Mouse (Mus musculus) cerebellum, adult 11 months (tissue): ENCODE data around the gene Olfr524.

Source experiments
- DNase-seq: peaks from one replicate; pipeline ENCODE4 v3.0.0; 2022

Gene Olfr524

GRCm38 (mm10) chr7:140186646-140187620, 18.8 kb downstream of the Olfr524 start:
- no peak for DNase-seq

GRCm38 (mm10) chr7:140184206-140184605, 21.6 kb downstream of the Olfr524 start:
- no peak for DNase-seq

DNA sequence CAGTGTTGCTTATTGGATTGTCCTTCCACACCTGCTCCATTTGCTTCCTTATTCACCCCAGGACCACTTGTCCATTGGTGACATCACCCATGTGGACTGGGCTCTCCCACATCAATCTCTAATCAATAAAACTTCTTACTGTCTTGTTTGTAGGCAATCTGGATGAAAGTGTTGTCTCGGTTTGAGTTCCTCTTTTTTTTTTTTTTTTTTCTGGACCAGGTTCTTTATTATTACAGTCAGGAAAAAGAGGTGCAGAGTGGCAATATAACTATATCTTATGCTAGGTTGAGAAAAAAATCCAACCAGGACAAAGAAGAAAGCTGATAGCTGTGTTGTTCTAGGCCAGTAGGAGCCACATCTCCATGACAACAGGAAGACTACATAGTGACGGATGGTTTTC, 25.1 kb downstream of the Olfr524 start:
- DNase-seq, result no peak

DNA sequence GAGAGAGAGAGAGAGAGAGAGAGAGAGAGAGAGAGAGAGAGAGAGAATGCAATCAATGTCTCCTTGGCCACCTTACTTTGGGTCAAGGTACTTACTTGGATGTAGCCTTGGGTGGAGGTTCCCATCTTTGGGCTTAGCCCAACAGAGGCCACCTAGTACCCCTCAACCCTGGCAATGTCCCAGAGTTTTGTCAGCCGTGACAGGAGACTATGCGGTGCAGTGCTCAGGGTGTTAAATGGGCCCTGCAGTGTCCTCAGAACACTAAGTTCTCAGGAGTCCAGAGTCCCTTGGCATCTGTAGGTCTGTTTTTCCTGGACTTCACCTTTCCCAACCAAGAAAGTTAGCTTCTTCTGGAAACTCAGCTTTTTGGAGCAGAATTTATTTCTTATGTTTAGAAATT, 26.6 kb downstream of the Olfr524 start:
- DNase-seq, result no peak

- DNase-seq, result peak; percentile 43
These were observed 32.8 kb downstream of the Olfr524 start, which contains the start of gene Olfr523 for GRCm38 (mm10) chr7:140172936-140173335. Gene Olfr523 (plus strand): TSS chr7:140173217.

DNA sequence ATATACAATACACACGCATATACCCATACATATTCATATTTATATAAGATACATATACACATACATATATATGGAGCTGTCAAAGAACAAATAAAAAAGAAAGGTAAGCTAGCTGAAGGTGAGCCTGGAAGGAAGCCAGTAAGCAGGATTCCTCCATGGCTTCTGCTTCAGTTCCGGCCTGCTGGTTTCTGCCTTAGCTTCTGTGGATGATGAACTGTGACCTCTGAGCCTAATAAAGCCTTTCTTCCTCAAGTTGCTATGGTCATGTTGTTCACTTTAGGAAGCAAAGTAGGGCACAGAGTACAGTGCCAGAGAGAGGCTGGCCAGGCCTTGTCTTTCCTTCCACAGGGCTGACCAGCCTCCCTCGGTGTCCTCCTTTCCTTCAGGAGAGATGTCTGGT, 34.9 kb downstream of the Olfr524 start:
- no peak for DNase-seq

DNA sequence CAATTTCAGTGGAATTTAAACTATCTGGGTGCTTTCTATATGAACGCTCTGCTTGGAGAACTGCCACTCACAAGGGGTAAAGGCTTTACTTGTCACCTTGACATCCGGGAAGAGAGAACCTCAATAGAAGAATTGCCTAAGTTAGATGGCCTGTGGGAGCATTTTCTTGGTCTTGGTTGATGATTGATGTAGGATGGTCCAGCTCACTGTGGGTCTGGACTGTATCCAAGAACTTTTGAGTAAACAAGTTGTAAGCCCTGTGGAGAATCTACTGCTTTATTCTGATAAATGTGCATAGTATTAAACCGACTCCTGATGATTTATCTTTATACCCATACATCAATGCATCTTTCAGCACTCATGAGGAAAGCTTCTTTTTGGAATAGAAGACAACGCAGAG, 36.4 kb downstream of the Olfr524 start:
- DNase-seq, result no peak

GRCm38 (mm10) chr7:140167950-140168349, 37.8 kb downstream of the Olfr524 start:
- DNase-seq, result no peak

DNA sequence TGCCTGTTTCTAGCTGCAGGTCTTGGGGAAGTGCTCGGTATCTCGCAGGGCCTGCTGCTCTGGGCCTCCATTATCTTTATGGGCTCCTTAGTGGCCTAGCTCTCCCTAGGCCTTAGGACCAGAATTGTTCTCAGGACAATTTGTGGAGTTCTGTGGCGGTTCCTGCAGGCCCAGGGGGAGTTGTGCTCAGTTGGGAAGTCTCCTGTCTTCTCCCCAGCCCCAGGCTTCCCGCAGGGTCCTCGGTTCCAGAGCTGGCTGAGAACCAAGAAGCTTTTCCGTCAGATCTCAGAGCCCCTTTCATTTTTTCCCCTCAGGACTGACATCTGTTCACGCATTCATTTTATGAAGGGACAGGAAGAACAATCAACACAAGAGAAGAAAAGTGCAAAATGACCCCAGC, 41.1 kb downstream of the Olfr524 start, which contains the start of gene Olfr522:
Gene Olfr522 (minus strand): TSS at position 101 of the 400 bp plus-strand sequence.
- DNase-seq, result no peak

DNA sequence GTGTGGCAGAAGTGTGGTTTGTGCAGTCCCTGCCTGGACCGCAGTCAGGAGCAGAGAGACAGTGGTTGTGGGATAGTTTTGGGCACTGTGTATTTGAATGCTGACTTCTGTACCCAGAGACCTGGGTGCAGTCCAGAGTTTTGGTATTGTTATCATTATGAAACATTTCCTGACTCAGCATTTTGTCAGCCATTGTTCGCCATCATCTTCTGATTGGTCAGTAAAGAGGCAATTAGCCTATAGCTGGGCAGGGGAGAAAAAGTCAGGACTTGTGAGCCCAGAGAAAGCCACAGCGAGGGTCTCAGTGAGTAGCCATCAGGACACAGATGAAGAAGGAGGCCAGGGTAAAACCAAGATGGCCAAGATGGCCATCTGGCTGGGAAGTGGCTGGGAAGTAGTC, 45.4 kb downstream of the Olfr524 start:
- no peak for DNase-seq

DNA sequence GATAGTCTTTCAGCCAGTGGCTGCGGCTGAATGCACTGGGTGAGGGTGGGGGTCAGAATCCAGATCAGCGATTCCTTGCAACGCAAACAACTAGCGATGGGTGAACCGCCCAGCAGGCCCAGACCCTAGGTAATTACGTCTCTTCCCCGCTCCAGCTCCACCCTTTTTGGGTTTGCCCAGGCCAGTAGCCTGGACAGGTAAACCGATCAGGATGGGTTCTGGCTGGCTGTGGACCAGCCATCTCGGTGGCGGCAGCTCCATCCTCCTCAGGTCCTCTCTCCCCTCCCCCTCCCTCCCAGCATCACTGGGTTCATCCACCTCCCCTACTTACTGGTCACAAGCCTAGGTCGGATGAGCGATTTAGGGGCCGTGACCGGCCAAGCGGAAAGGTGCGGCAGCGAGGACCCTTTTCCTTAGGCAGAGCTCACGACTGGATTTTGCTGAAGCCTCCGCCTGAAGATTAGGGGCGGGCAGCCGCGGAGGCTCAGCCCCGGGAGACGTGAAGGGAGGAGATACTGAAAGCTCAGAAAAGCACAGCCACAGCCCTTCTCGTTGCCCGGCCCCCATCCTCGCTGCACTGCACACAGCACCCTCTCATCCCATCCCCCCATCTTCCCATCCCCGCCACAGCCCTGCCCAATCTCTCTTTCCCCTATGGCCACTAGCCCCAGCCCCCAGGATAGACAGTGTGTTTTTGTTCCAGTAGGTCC, 51.4 kb downstream of the Olfr524 start, which contains the start of gene Sprn:
Gene Sprn (minus strand): TSS at position 660 of the 710 bp plus-strand sequence.
- peak; percentile 64 for DNase-seq

DNA sequence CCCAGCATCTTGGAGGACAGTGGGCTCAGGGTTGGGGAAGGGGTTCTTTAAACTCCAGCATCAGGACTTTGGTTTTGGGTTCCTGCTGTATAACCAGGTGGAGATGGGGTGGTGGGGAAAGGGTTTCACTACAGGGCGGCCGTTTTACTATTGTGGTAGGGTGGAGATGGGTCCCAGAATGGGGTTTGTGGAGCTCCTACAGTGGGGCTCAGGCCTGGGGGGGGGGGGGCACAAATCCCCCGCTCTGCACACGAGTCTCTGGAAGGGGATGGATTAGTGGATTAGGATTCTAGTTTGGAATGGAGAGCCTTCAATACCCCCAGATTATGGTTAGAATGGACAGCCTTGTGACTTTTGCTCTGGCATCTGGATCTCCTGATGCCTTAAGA, 51.9 kb downstream of the Olfr524 start:
- no peak for DNase-seq

DNA sequence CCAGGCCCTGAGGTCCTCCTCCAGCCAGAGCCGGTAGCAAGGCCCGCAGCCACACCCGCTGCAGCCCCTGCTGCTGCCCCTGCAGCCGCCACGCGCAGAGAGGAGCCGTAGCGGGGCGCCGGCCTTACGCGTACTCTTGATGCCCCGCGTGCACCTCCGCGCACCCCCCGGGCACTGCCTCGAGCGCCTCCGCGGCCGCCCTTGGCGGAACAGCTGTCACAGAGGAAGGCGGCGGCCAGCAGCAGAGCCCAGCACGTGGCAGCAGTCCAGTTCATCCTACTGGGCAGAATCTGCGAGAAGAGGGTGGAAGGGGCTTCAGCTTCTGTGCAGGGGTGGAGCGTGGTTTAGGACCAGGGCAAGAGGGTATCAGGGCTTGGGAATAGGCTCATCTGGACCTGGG, 52.4 kb downstream of the Olfr524 start:
- peak; percentile 61 for DNase-seq
